Mouse (Mus musculus): Measurements from ENCODE around the gene Rhot1.

GRCm38 (mm10) chr11:80181021-80181749, 27.6 kb upstream of the Rhot1 start:
- TF ChIP-seq CTCF (IDR thresholded peaks at IDR 0.05; ENCODE audit: control insufficient read depth, insufficient read depth, insufficient read length) (no peak), FOSL1 (IDR thresholded peaks at IDR 0.05; ENCODE audit: insufficient read depth, low read length, poor library complexity, severe bottlenecking) (no peak), CEBPB (IDR thresholded peaks at IDR 0.05; ENCODE audit: low read depth) (no peak), MAX (IDR thresholded peaks at IDR 0.05) (no peak), MYOD1 (IDR thresholded peaks at IDR 0.05; ENCODE audit: control insufficient read depth, insufficient read length, low read depth) (no peak), USF1 (IDR thresholded peaks at IDR 0.05; ENCODE audit: low read depth) (no peak), MYOG (IDR thresholded peaks at IDR 0.05; ENCODE audit: control insufficient read depth, extremely low read depth, insufficient read length) (no peak)
